Mouse (Mus musculus): ENCODE measurements around the gene 1520401A03Rik.
"Not testable (repeated sequence)": the region's sequence is repeated elsewhere in the genome, so short reads cannot be mapped to it uniquely, and the experiment has no call there.

1520401A03Rik gene

GRCm38 (mm10) chr17:23722376-23723125, at the start of gene 1520401A03Rik:
Gene 1520401A03Rik, minus strand, starts transcription at chr17:23722783.
- in situ Hi-C loops (cut with MboI; ENCODE audit: unreplicated experiment in 2 of 2), result no loop called here

DNA sequence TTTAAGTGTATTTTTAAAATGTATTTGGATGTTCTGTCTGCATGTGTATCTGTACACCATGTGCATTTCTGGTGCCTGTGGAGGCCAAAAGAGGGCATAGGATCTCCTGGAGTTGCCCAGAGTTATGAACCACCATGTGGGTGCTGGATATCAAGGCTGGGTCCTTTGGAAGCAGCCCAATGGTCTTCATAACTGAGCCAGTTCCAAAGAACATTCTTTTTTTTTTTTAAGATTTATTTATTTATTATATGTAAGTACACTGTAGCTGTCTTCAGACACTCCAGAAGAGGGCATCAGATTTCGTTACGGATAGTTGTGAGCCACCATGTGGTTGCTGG, 49.6 kb upstream of the 1520401A03Rik start:
- in situ Hi-C loops (cut with MboI; ENCODE audit: unreplicated experiment in 2 of 2), result not testable (repeated sequence)

- in situ Hi-C loops (cut with MboI; ENCODE audit: unreplicated experiment in 2 of 2), result no loop called here
Observed at GRCm38 (mm10) chr17:23771284-23772218, 49.0 kb upstream of the 1520401A03Rik start, which contains the start of gene Flywch1. Gene Flywch1, minus strand, starts transcription at chr17:23771602.

- in situ Hi-C loops (cut with MboI; ENCODE audit: unreplicated experiment in 2 of 2), result no loop called here
Observed at GRCm38 (mm10) chr17:23770896-23771283, 48.3 kb upstream of the 1520401A03Rik start.

DNA sequence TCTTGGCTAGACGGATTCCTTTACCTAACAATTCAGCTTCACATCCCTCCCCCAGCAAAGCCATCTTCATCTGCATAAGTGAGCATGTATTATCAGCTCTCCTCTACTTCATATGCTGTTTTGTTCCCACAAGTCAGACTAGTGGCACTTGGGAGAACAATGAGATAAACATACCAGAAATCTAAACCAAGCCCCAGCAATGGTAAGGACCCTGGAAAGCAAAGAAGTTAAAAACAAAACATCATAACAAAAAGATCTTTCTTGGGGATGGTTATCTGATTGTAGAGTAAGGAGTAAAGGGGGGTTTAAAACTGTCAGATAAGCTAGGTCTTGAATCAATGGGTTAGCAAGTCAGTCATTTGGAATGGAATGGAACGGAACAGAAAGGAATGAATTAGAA, 47.9 kb upstream of the 1520401A03Rik start:
- in situ Hi-C loops (cut with MboI; ENCODE audit: unreplicated experiment in 2 of 2), result no loop called here

DNA sequence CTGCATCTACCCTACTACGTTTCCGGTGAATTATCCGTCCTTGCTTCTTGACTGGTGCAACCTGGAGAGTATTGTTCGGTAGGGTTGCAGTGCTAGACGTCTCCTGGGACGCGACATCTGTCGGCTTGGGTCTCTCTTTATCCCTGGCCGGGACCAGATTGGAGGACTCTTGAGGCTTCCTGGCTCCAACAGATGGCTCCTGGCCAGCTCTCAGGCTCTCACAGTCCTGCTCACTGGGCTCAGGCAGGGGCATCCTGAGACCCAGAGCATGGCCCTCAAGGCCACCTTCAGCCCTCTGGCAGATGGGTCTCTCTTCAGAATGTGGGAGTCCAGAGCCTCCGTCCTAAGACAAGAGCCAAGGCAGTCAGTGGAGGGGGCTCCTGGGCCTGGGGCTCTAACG, 40.4 kb upstream of the 1520401A03Rik start:
- in situ Hi-C loops (cut with MboI; ENCODE audit: unreplicated experiment in 2 of 2), result no loop called here

DNA sequence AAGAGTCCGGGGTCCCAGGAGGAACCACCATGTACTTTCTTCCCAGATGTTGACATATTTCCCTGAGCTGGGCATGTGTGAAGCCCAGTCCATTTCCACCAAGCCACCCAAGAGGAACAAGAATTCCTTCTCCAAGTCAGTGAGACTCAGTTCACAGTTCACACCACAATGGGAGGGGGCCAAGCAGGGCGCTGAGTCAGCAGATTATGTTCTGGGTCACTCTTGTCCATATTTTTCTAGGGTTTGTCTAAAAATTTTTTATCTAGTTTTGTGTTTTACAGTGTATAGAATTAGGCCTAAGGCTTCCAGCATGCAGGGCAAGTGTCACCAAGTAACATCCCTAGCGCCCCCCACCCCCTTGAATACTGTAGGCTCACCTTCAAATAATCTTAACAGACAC, 38.6 kb upstream of the 1520401A03Rik start:
- in situ Hi-C loops (cut with MboI; ENCODE audit: unreplicated experiment in 2 of 2), result no loop called here

DNA sequence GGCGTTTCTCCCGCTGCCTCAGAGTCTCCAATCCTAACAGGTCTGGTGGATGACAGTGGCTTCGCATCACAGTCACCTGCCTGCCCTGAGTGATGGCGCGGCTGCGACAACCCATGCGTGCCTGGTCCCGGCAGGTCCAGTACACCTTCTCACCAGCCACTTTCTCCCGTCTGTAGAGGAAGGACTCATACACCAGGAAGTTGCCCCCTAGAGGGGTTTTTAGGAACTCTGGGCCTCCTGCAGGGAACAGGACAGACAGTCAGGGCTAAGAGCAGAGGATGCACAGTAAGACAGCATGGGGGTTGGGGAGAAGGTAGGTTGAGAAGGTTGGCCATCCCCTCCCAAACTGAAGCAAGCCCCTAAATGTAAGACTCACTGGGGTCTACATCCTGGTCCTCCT, 37.6 kb upstream of the 1520401A03Rik start:
- in situ Hi-C loops (cut with MboI; ENCODE audit: unreplicated experiment in 2 of 2), result no loop called here

DNA sequence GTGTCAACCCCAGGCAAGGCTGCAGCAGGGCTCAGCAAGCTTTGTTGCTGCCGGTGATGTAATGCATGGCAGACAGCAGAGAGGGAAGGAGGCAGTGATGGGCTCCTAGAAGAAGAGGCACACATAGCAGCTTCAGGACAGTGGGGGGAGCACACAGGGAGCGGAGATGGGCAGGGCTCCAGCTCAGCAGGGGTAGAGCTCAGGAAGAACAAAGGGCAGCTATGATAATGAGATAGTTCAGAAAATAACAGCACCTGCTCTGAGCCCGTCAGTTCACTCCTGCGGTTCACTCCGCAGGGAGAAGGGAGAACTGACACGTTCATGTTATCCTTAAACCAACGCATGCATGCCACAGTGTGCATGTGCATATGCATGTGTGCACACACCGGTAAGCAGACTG, 36.2 kb upstream of the 1520401A03Rik start:
- in situ Hi-C loops (cut with MboI; ENCODE audit: unreplicated experiment in 2 of 2), result no loop called here

DNA sequence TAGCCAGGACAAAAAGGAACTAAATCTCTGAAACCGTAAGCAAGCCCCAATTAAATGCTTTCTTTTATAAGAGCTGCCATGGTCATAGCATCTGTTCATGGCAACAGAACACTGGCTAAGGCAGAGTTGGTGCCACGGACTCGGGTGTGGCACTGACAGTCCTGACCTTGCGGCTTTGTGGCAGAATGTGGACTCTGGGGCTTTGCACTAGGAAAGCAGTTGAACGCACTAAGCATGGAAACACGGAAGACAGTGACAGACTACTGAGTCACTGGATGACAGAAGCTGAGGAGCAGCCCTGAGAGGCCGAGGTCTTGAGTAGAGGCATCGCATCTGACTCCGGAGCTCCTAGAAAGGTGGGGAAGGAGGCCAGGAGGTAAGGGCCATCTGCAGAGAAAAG, 35.0 kb upstream of the 1520401A03Rik start:
- in situ Hi-C loops (cut with MboI; ENCODE audit: unreplicated experiment in 2 of 2), result no loop called here

DNA sequence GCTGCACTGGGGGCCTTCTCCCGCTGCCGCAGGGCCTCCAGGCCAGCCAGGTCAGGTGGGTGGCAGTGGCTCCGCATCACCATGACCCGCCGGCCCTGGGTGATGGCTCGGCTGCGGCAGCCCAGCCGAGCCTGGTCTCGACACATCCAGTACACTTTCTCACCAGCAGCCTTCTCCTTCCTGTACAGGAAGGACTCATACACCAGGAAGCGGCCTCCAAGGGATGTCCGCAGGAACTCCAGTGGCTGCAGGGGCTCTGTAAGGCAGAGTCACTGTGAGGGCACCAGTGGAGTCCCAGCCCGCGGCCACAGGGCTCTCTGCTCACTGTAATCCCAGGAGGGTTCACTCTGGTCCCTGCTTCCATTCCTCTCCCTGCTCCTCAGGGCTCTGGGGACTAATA, 33.1 kb upstream of the 1520401A03Rik start:
- in situ Hi-C loops (cut with MboI; ENCODE audit: unreplicated experiment in 2 of 2), result no loop called here

GRCm38 (mm10) chr17:23749400-23750191, 27.0 kb upstream of the 1520401A03Rik start:
- in situ Hi-C loops (cut with MboI; ENCODE audit: unreplicated experiment in 2 of 2), result loop anchor here in 1 of 2 experiments (10.0 kb wide), 1 partner anchor 215 kb away; no protein-coding TSS in a partner anchor

DNA sequence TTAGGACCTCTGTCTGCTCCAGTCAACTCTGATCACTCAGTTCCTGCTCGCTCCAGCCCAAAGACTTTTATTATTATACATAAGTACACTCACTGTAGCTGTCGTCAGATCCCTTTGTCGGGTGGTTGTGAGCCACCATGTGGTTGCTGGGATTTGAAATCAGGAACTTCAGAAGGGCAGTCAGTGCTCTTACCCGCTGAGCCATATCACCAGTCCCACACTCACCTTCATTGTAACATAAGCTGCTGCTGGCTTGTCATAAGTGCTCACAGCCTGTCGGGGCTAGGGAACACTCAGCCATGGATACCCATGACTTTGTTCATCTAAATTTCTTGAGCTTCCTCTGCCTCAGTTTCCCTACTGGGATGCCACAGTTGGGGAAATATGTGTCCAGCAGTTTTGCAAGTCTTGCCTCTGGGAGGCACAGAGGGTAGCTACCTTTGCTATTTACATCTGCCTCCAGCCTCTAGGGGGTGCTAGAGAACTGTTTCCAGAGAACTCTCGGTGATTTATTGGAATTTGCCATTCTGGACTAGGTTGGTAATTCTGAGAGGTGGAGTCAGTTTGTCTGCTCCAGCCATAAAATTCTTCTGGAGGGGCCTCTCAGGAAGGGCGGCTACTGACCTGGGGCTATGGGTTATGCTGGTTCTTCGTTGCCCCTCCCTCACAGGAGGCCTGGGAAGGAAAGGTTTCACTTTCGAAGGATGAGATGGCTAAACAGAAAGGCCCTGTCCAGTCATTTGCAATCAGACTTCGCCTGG, 26.2 kb upstream of the 1520401A03Rik start:
- in situ Hi-C loops (cut with MboI; ENCODE audit: unreplicated experiment in 2 of 2), result loop anchor here in 1 of 2 experiments (10.0 kb wide), 1 partner anchor 216 kb away; no protein-coding TSS in a partner anchor

GRCm38 (mm10) chr17:23748026-23748425, 25.4 kb upstream of the 1520401A03Rik start:
- in situ Hi-C loops (cut with MboI; ENCODE audit: unreplicated experiment in 2 of 2), result loop anchor here in 1 of 2 experiments (10.0 kb wide), 1 partner anchor 217 kb away; no protein-coding TSS in a partner anchor

- in situ Hi-C loops (cut with MboI; ENCODE audit: unreplicated experiment in 2 of 2), result loop anchor here in 1 of 2 experiments (10.0 kb wide), 1 partner anchor 217 kb away; no protein-coding TSS in a partner anchor
Observed at GRCm38 (mm10) chr17:23747471-23747870, 24.9 kb upstream of the 1520401A03Rik start.

DNA sequence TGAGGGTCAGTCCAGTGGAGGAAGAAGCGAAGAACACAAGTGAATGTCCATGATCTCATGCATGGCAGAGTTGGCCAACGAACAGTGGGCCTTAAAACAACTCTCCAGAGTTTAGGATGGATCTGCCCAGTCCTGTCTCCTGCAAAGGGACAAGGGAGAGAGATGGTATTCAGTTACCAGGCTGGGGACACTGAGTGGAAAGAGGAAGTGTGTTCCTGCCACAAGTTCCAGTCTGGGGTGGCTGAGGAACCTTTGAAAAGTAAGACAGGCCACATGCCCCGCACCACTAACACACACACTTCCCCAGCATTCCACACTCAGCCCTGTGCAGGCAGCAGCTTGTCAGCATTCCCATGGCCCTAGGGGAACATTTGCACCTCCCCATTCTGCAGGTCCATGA, 24.2 kb upstream of the 1520401A03Rik start:
- in situ Hi-C loops (cut with MboI; ENCODE audit: unreplicated experiment in 2 of 2), result loop anchor here in 1 of 2 experiments (10.0 kb wide), 1 partner anchor 218 kb away; no protein-coding TSS in a partner anchor

DNA sequence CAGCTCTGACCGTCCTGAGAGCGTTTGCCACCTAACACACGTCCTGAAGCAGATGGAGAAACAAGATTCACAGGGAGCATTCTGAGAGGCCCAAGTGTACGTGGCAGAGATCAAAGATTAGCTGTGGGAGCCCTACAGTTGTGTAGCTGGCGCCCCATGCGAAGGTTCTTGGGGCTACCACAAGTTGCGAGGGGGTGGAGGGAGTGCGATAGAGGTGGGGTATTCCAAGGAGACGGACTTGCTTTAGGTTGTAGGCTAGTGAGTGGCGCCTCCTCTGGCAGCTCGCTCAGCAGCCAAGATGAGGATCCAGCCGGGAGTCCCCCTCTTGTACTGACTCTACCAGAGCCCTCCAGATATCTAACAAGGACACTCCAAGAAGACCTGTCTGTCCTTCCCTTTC, 23.7 kb upstream of the 1520401A03Rik start:
- in situ Hi-C loops (cut with MboI; ENCODE audit: unreplicated experiment in 2 of 2), result loop anchor here in 1 of 2 experiments (10.0 kb wide), 1 partner anchor 218 kb away; no protein-coding TSS in a partner anchor

- in situ Hi-C loops (cut with MboI; ENCODE audit: unreplicated experiment in 2 of 2), result loop anchor here in 1 of 2 experiments (10.0 kb wide), 1 partner anchor 219 kb away; no protein-coding TSS in a partner anchor
Observed at GRCm38 (mm10) chr17:23745301-23746251, 23.0 kb upstream of the 1520401A03Rik start, which contains the start of gene Kremen2. Gene Kremen2, minus strand, starts transcription at chr17:23745833.
